Mouse (Mus musculus) cerebellum, adult 2 months (tissue): Measurements from ENCODE around the gene Tjp1.

Experiments used
- CTCF ChIP-seq: fragments of 200-500 bp; IDR thresholded peaks from 2 replicates; pipeline ENCODE4 v1.5.1; 2011; ENCODE audit warnings: low read depth, mild to moderate bottlenecking, control low read depth, low read length, moderate library complexity, borderline replicate concordance; ENCODE audit not compliant: insufficient read depth
- POLR2A ChIP-seq: fragments of 200-500 bp; IDR thresholded peaks from 2 replicates; pipeline ENCODE4 v1.6.1; 2011; ENCODE audit warnings: low read length, control low read depth, borderline replicate concordance; ENCODE audit not compliant: insufficient read depth

DNA sequence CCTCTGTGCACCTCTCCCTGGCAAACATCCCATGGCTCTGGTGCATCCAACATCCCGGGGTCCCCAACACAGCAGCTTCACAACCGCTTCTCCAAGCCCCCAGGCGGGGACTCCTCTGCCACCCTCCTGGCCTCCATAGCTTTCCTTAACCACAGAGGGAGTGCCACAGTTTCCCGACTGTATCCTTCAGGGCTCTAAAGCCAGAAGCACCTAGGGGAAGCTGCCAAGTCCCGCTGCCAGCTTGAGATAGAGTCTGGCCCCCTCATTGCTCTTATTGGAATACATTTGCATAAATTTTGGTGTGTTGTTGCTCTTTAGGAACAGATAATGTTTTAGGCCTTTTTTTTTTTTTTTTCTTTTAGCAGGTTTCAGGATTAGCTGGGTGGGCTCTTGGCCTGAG is 45.1 kb upstream of the Tjp1 start:
- TF ChIP-seq CTCF (no peak), POLR2A (no peak)
